Mouse (Mus musculus) embryonic facial prominence, embryonic 13.5 days (tissue): ENCODE results near the gene Olfr372. TPM values are rescaled to one million over a fixed set of nuclear protein-coding genes. Genes with fewer than 3 reads are reported as not detected.

Source experiments
- ATAC-seq: fragments of 200-750 bp; cut with Nextera tagmentation; 2 replicates; pipeline ENCODE4 v1.8.0; 2017; ENCODE audit warnings: low read depth; ENCODE audit not compliant: insufficient number of reproducible peaks, insufficient read depth, low FRiP score, low TSS enrichment
- H3K27ac ChIP-seq: fragments of 300-500 bp; sonication (generic); 2 replicates; pipeline ENCODE4 v1.5.1; 2015; ENCODE audit warnings: moderate library complexity, mild to moderate bottlenecking, inconsistent platforms
- H3K27me3 ChIP-seq: fragments of 300-500 bp; sonication (generic); 2 replicates; pipeline ENCODE4 v1.6.1; 2015; ENCODE audit warnings: mild to moderate bottlenecking, inconsistent platforms
- H3K36me3 ChIP-seq: fragments of 300-500 bp; sonication (generic); 2 replicates; pipeline ENCODE4 v1.6.1; 2015; ENCODE audit warnings: mild to moderate bottlenecking, inconsistent platforms
- H3K4me1 ChIP-seq: fragments of 300-500 bp; sonication (generic); 2 replicates; pipeline ENCODE4 v1.6.1; 2015; ENCODE audit warnings: inconsistent platforms
- H3K4me2 ChIP-seq: fragments of 300-500 bp; sonication (generic); 2 replicates; pipeline ENCODE4 v1.6.1; 2015; ENCODE audit warnings: moderate library complexity, mild to moderate bottlenecking, inconsistent platforms
- H3K4me3 ChIP-seq: fragments of 300-500 bp; sonication (generic); 2 replicates; pipeline ENCODE4 v1.5.1; 2015; ENCODE audit warnings: mild to moderate bottlenecking, inconsistent platforms
- H3K9ac ChIP-seq: fragments of 300-500 bp; sonication (generic); 2 replicates; pipeline ENCODE4 v1.6.1; 2015; ENCODE audit warnings: mild to moderate bottlenecking, inconsistent platforms
- H3K9me3 ChIP-seq: fragments of 300-500 bp; sonication (generic); 2 replicates; pipeline ENCODE4 v1.6.1; 2016; ENCODE audit warnings: inconsistent platforms
- WGBS: fragments of 180-500 bp; shearing (Covaris S2); methylation state at CpG from one replicate; pipeline ENCODE4 v1.1.7; 2015; ENCODE audit warnings: mixed read lengths; 5-methylcytosine and 5-hydroxymethylcytosine counted together
- polyA plus RNA-seq: library from polyadenylated mRNA; unstranded; fragments of >200 nt; fragmentation: Nextera tagmentation; extraction: Ambion mirVana; gene quantifications from 2 replicates; pipeline ENCODE4 v1.2.1, GENCODE M21; 2015

Olfr372 gene
- polyA plus RNA-seq, 1 experiment from 2014 or later, result not detected

DNA sequence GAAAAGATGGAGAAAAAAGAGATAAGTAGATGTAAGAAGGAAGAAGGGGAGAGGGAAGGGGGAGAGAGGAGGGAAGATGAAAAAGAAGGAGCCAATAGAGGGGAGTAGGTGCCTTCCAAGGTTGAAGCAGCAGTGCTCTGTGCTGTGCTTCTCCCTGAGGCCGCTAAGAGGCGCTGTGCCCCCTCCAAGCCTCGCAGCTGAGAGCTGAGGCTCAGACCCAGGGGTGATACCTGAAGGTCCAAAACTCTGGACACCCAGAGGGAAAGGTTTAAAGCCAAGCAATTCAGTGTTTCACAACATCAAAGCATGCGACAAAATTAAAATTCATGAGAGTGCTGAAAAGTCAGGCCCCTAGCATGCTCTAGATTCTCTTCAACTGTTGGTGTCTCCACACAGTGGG is 64.1 kb downstream of the Olfr372 start:
- H3K27me3 ChIP-seq, result no peaks in the 10 kb centered on the region
- H3K4me3 ChIP-seq, result no peak overlapping the region
- H3K4me1 ChIP-seq, result no peaks in the 10 kb centered on the region
- no peak overlapping the region for H3K9ac ChIP-seq
- H3K4me2 ChIP-seq, result no peak overlapping the region
- peaks cover 6% of the 10 kb centered on the region for H3K9me3 ChIP-seq
- no peak for ATAC-seq
- WGBS, result 28% methylated on average over 4 of the region's 4 CpGs
- no peak overlapping the region for H3K27ac ChIP-seq
- H3K36me3 ChIP-seq, result no peaks in the 10 kb centered on the region

DNA sequence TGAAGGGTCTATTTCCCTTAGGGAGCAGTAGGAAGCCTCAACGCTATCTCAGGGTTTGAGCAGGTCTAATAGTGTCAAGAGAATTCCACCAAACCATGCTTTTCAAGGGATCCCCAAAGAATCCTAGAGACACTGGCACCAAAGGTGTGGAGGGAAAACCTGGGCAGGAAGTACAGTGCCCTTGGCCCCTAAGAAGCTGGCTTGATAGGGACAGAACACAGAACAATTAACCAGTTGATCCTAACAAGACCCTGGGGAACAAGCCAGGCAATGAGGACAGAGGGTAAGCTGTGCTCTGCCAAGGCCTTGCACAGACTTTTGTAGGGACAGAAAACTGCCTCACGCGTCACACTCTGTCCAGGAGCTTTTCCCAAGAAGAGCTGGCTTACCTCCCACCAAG is 65.7 kb downstream of the Olfr372 start, which contains the start of gene Olfr374:
TSS of gene Olfr374 (plus strand) at position 301 of the 400 bp plus-strand sequence.
- Histone ChIP-seq H3K9me3 (peaks cover 6% of the 10 kb centered on the region), H3K36me3 (no peaks in the 10 kb centered on the region), H3K27ac (no peak within 1 kb of the TSS), H3K9ac (no peak within 1 kb of the TSS), H3K4me1 (no peaks in the 10 kb centered on the region), H3K4me3 (no peak within 1 kb of the TSS), H3K4me2 (no peak within 1 kb of the TSS), H3K27me3 (no peaks in the 10 kb centered on the region)
- ATAC-seq, result no peak
- 84% methylated on average over 3 of the region's 3 CpGs for WGBS

Other genes with a start within 250 kb of the Olfr372 start
- gene Zfp709, start 159.2 kb upstream of the Olfr372 start, polyA plus RNA-seq, result 7.7 and 8.4 TPM in 2 replicates
- gene Zfp882, start 132.6 kb upstream of the Olfr372 start, polyA plus RNA-seq, result 8.9 and 10.2 TPM in 2 replicates
- 25.9 and 28.1 TPM in 2 replicates for gene Zfp617, start 132.6 kb upstream of the Olfr372 start, polyA plus RNA-seq
- gene Zfp961, start 90.2 kb upstream of the Olfr372 start, polyA plus RNA-seq, result 18.9 and 21.3 TPM in 2 replicates
- gene Cyp4f18, start 31.6 kb upstream of the Olfr372 start, polyA plus RNA-seq, result 0.34 and 0.56 TPM in 2 replicates
- 0.11 TPM in 1 of 2 replicates, not detected in the other for gene Olfr373, start 42.0 kb downstream of the Olfr372 start, polyA plus RNA-seq
- 0.03 TPM in 2 replicates for gene Olfr374, start 65.8 kb downstream of the Olfr372 start, polyA plus RNA-seq
- 622 and 634 TPM in 2 replicates for gene Tpm4, start 93.8 kb downstream of the Olfr372 start, polyA plus RNA-seq
- gene Rab8a, start 120.0 kb downstream of the Olfr372 start, polyA plus RNA-seq, result 132 and 142 TPM in 2 replicates
- gene Hsh2d, start 148.4 kb downstream of the Olfr372 start, polyA plus RNA-seq, result not detected in 2 replicates
- gene Cib3, start 171.6 kb downstream of the Olfr372 start, polyA plus RNA-seq, result not detected in 2 replicates
- not detected in 2 replicates for gene Gm11034, start 172.4 kb downstream of the Olfr372 start, polyA plus RNA-seq
- gene Fam32a, start 178.5 kb downstream of the Olfr372 start, polyA plus RNA-seq, result 75.3 and 78.1 TPM in 2 replicates
- 125 and 126 TPM in 2 replicates for gene Ap1m1, start 198.8 kb downstream of the Olfr372 start, polyA plus RNA-seq